Mouse (Mus musculus): ENCODE data around the gene Tmem119. TPM values are rescaled to one million over a fixed set of nuclear protein-coding genes. Genes with fewer than 3 reads are reported as not detected.

Gene Tmem119
- total and polyA plus RNA-seq, 2 experiments from 2014 or later: 5.9 to 8.2 TPM

- H3K9me3 ChIP-seq (ENCODE audit: low read length): no peaks in the 10 kb centered on the region
- H3K36me3 ChIP-seq (ENCODE audit: insufficient read depth): peaks cover 97% of the 10 kb centered on the region
- H3K27me3 ChIP-seq (ENCODE audit: insufficient read depth, low read length): no peaks in the 10 kb centered on the region
- no peak overlapping the region for H3K4me3 ChIP-seq (ENCODE audit: low read depth, low read length)
- no peak for ATAC-seq
- H3K4me1 ChIP-seq (ENCODE audit: insufficient read depth): no peaks in the 10 kb centered on the region
- TF ChIP-seq CTCF (IDR thresholded peaks at IDR 0.05; ENCODE audit: low read depth): peak; percentile 26
- no peak overlapping the region for H3K4me2 ChIP-seq (ENCODE audit: low read depth)
- 90% methylated on average over 5 of the region's 5 CpGs for WGBS
- H3K27ac ChIP-seq (ENCODE audit: low read depth, low read length): no peak overlapping the region
- no peak overlapping the region for H3K9ac ChIP-seq
- no peak for DNase-seq
Measured at GRCm38 (mm10) chr5:113747629-113748028, 52.7 kb downstream of the Tmem119 start.

Other genes with a start within 250 kb of the Tmem119 start
- gene Cmklr1, start 150.1 kb downstream of the Tmem119 start, total RNA-seq (2014; rRNA removed): 0.92 and 2.7 TPM in 2 replicates
- gene Cmklr1, start 150.1 kb downstream of the Tmem119 start, polyA plus RNA-seq (2015; fragmentation: Nextera tagmentation; extraction: Ambion mirVana): 0.72 and 1.4 TPM in 2 replicates
- not detected in 2 replicates for gene 1700069L16Rik, start 75.7 kb downstream of the Tmem119 start, total RNA-seq (2014; rRNA removed)
- not detected in 2 replicates for gene 1700069L16Rik, start 75.7 kb downstream of the Tmem119 start, polyA plus RNA-seq (2015; fragmentation: Nextera tagmentation; extraction: Ambion mirVana)
- 9.2 TPM in 2 replicates for gene Ficd, start 64.7 kb downstream of the Tmem119 start, total RNA-seq (2014; rRNA removed)
- 6.9 and 8.0 TPM in 2 replicates for gene Ficd, start 64.7 kb downstream of the Tmem119 start, polyA plus RNA-seq (2015; fragmentation: Nextera tagmentation; extraction: Ambion mirVana)
- 47.4 and 54.0 TPM in 2 replicates for gene Sart3, start 28.0 kb downstream of the Tmem119 start, total RNA-seq (2014; rRNA removed)
- gene Sart3, start 28.0 kb downstream of the Tmem119 start, polyA plus RNA-seq (2015; fragmentation: Nextera tagmentation; extraction: Ambion mirVana): 21.6 and 28.5 TPM in 2 replicates
- gene Iscu, start 27.8 kb downstream of the Tmem119 start, total RNA-seq (2014; rRNA removed): 67.2 and 88.2 TPM in 2 replicates
- 98.9 and 119 TPM in 2 replicates for gene Iscu, start 27.8 kb downstream of the Tmem119 start, polyA plus RNA-seq (2015; fragmentation: Nextera tagmentation; extraction: Ambion mirVana)
- gene Selplg, start 32.1 kb upstream of the Tmem119 start, total RNA-seq (2014; rRNA removed): 1.1 and 1.3 TPM in 2 replicates
- 1.8 and 2.4 TPM in 2 replicates for gene Selplg, start 32.1 kb upstream of the Tmem119 start, polyA plus RNA-seq (2015; fragmentation: Nextera tagmentation; extraction: Ambion mirVana)
- gene Coro1c, start 108.2 kb upstream of the Tmem119 start, total RNA-seq (2014; rRNA removed): 159 and 178 TPM in 2 replicates
- 148 and 167 TPM in 2 replicates for gene Coro1c, start 108.2 kb upstream of the Tmem119 start, polyA plus RNA-seq (2015; fragmentation: Nextera tagmentation; extraction: Ambion mirVana)
- gene Ssh1, start 193.4 kb upstream of the Tmem119 start, total RNA-seq (2014; rRNA removed): 7.9 and 11.5 TPM in 2 replicates
- gene Ssh1, start 193.4 kb upstream of the Tmem119 start, polyA plus RNA-seq (2015; fragmentation: Nextera tagmentation; extraction: Ambion mirVana): 8.2 and 10.4 TPM in 2 replicates
- not detected in 2 replicates for gene Dao, start 203.2 kb upstream of the Tmem119 start, total RNA-seq (2014; rRNA removed)
- gene Dao, start 203.2 kb upstream of the Tmem119 start, polyA plus RNA-seq (2015; fragmentation: Nextera tagmentation; extraction: Ambion mirVana): not detected in 2 replicates